Mouse (Mus musculus): ENCODE measurements at regions not wholly inside any gene's neighbourhood (a gene's known extent, or its start where the extent isn't known, plus 50 kb on each side); places are given as distances from the start of the nearest gene placed in this dataset.

DNA sequence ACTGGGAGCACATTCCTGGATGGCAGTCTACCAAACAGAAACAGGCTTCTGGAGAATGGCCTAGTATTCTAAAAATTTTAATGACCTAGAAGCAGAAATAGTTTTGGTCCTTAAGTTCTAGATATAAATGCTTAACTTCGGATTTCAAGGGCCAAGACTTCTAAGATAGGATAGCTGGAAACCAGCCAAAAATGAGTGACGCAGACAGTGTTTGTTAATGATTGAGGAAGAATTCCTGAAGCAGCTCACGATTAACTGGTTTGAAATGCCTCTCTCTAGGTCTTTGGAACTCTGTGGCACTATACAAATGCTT lies 213.9 kb upstream of the Gm5148 start:
- TF ChIP-seq CTCF (IDR thresholded peaks at IDR 0.05; ENCODE audit: insufficient read depth, low read length) (no peak), POLR2A (IDR thresholded peaks at IDR 0.05; ENCODE audit: borderline replicate concordance, extremely low read depth, low read depth, low read length) (no peak)

Data from lung, adult 2 months (tissue).